Mouse (Mus musculus): ENCODE results near the gene Esrrg.

GRCm38 (mm10) chr1:187920156-187920777 is 311.7 kb downstream of the Esrrg start:
- TF ChIP-seq POLR2A (IDR thresholded peaks at IDR 0.05; ENCODE audit: low read depth, low read length) (no peak), CTCF (IDR thresholded peaks at IDR 0.05; ENCODE audit: borderline replicate concordance, insufficient read depth, low read length) (no peak)

Data from embryonic fibroblast, embryonic 13.5 days (primary cell).